In genomic region chr3:108856386-108857123, GRCm38 (mm10) we compare ENCODE assay signal across 9 mouse cellular contexts. TPM values are rescaled to one million over a fixed set of nuclear protein-coding genes. Genes with fewer than 3 reads are reported as not detected.
DNase-seq lines count a peak whose midpoint lies in the region; ATAC-seq and TF ChIP-seq lines count a peak whose summit lies in the region.
"Had no signal": no experiment of that assay in that cellular context is flagged by ENCODE, and none has a peak within 500 bp of the region (broad histone marks: within the 10 kb centered on the region; RNA-seq: fewer than 3 reads in every experiment).

No protein-coding gene starts in this region.

- no peaks in the 10 kb centered on the region for H3K27me3 ChIP-seq in kidney, postnatal 0 days (ENCODE audit: insufficient read depth, low read length)

- TF ChIP-seq CTCF in kidney, postnatal 0 days (IDR thresholded peaks at IDR 0.05; ENCODE audit: low read depth): peak; percentile 67

- H3K4me3 ChIP-seq in kidney, postnatal 0 days (replicated peaks; ENCODE audit: low read depth, low read length): no peak overlapping the region

- no peak for DNase-seq in frontal cortex, postnatal 25 days (ENCODE audit: low spot score in 2 of 2)
- peak; percentile 73 for DNase-seq in CD4-positive helper T cell, adult 2 months (ENCODE audit: low read depth, low spot score)
- DNase-seq in cerebellum, adult 9-10 months: peak; percentile 60
- peak; percentile 12 for DNase-seq in kidney, postnatal 0 days (ENCODE audit: low spot score)
- DNase-seq in adrenal gland, adult 18-20 months (ENCODE audit: low spot score in 2 of 2): no peak
- no peak for DNase-seq in right cerebral cortex, postnatal 4 days

- ATAC-seq in frontal cortex, adult (ENCODE audit: low TSS enrichment): 0 out of 2 replicates have a peak, but pooled peaks have one; percentile 10
- no peak for ATAC-seq in kidney, postnatal 0 days (replicated peaks; ENCODE audit: low FRiP score, low read depth)
- peak; percentile 28; the same call in 1 of the 2 replicates for ATAC-seq in monocyte, adult 5-6 weeks (replicated peaks; ENCODE audit: insufficient number of reproducible peaks, low FRiP score, low TSS enrichment, poor library complexity, severe bottlenecking)

- no peaks in the 10 kb centered on the region for H3K9me3 ChIP-seq in kidney, postnatal 0 days (replicated peaks; ENCODE audit: low read length)
- H3K9me3 ChIP-seq: G1E had no signal

- no peaks in the 10 kb centered on the region for H3K36me3 ChIP-seq in kidney, postnatal 0 days (ENCODE audit: insufficient read depth, low read length)
- H3K36me3 ChIP-seq: G1E had no signal

- 54% methylated on average over 8 of the region's 8 CpGs for WGBS in kidney, postnatal 0 days

- no peak overlapping the region for H3K4me2 ChIP-seq in kidney, postnatal 0 days (ENCODE audit: low read length)

- H3K4me1 ChIP-seq in kidney, postnatal 0 days (replicated peaks; ENCODE audit: insufficient read depth, low read length): no peaks in the 10 kb centered on the region

- no peak overlapping the region for H3K9ac ChIP-seq in kidney, postnatal 0 days (ENCODE audit: low read depth, low read length)

- H3K27ac ChIP-seq in kidney, postnatal 0 days: no peak overlapping the region

RNA-seq across cellular contexts. Expression of gene Stxbp3, which starts 16.2 kb away (rescaled TPM):
- 35.5 and 37.6 TPM in 2 replicates for polyA plus RNA-seq in kidney, postnatal 0 days (2015; fragmentation: Nextera tagmentation; extraction: Ambion mirVana)
- total RNA-seq in monocyte, adult 5-6 weeks (2017): 93.4 to 111 TPM (median 93.8 TPM) in 3 replicates
- 10 to 100 TPM; 42.0 to 74.7 TPM for total RNA-seq in adrenal gland, adult 18-20 months (2021)

RNA-seq across cellular contexts. Expression of gene Fndc7, which starts 33.3 kb away (rescaled TPM):
- 0.04 TPM in 1 of 2 replicates, not detected in the other for polyA plus RNA-seq in kidney, postnatal 0 days (2015; fragmentation: Nextera tagmentation; extraction: Ambion mirVana)
- total RNA-seq in monocyte, adult 5-6 weeks (2017): 0.53 to 0.68 TPM in 2 of 3 replicates, not detected in the other
- total RNA-seq in adrenal gland, adult 18-20 months (2021): under 1 TPM; 0.43 to 0.74 TPM
- polyA plus RNA-seq: G1E had no signal

RNA-seq across cellular contexts. Expression of gene Prpf38b, which starts 55.0 kb away (rescaled TPM):
- polyA plus RNA-seq in kidney, postnatal 0 days (2015; fragmentation: Nextera tagmentation; extraction: Ambion mirVana): 47.6 and 56.4 TPM in 2 replicates
- total RNA-seq in monocyte, adult 5-6 weeks (2017): 327 to 440 TPM (median 383 TPM) in 3 replicates
- total RNA-seq in adrenal gland, adult 18-20 months (2021): 10 to 100 TPM; 56.6 to 73.2 TPM

Comparison
In these comparisons a context has a peak if more than half of its experiments do, and no peak if none do; other contexts are left out.
1. DNase-seq: peak in CD4-positive helper T cell, adult 2 months (single experiment), cerebellum, adult 9-10 months (single experiment) and kidney, postnatal 0 days (single experiment); none in frontal cortex, postnatal 25 days (0 of 2), adrenal gland, adult 18-20 months (0 of 2) and right cerebral cortex, postnatal 4 days (single experiment).